Mouse (Mus musculus): ENCODE data around the gene Arf4. TPM values are rescaled to one million over a fixed set of nuclear protein-coding genes. Genes with fewer than 3 reads are reported as not detected.
"Not testable (repeated sequence)": the region's sequence is repeated elsewhere in the genome, so short reads cannot be mapped to it uniquely, and the experiment has no call there.

Gene Arf4
- polyA plus RNA-seq, 1 experiment, result 135 TPM

- Histone ChIP-seq H3K27me3 (replicated peaks) (no peaks in the 10 kb centered on the region), H3K4me3 (replicated peaks) (no peak overlapping the region), H3K9me3 (no peaks in the 10 kb centered on the region), H3K4me1 (peaks cover 7% of the 10 kb centered on the region; the same call in 1 of the 2 replicates), H3K36me3 (replicated peaks; ENCODE audit: low read length) (peaks cover 93% of the 10 kb centered on the region)
- no peak for TF ChIP-seq GATA1 (IDR thresholded peaks at IDR 0.05; ENCODE audit: borderline replicate concordance, low read length)
- no peak for TF ChIP-seq FLI1 (IDR thresholded peaks at IDR 0.05; ENCODE audit: low read length)
These were observed 20.3 kb downstream of the Arf4 start for GRCm38 (mm10) chr14:26658178-26658577.

- Histone ChIP-seq H3K4me1 (peaks cover 10% of the 10 kb centered on the region; the same call in 1 of the 2 replicates), H3K36me3 (replicated peaks; ENCODE audit: low read length) (peaks cover 93% of the 10 kb centered on the region), H3K27me3 (replicated peaks) (no peaks in the 10 kb centered on the region), H3K4me3 (replicated peaks) (no peak overlapping the region), H3K9me3 (no peaks in the 10 kb centered on the region)
- no peak for TF ChIP-seq GATA1 (IDR thresholded peaks at IDR 0.05; ENCODE audit: borderline replicate concordance, low read length)
- no peak for TF ChIP-seq FLI1 (IDR thresholded peaks at IDR 0.05; ENCODE audit: low read length)
These were observed 22.4 kb downstream of the Arf4 start for GRCm38 (mm10) chr14:26660233-26660632.

GRCm38 (mm10) chr14:26662016-26662415 is 24.1 kb downstream of the Arf4 start:
- peaks cover 90% of the 10 kb centered on the region for H3K36me3 ChIP-seq (replicated peaks; ENCODE audit: low read length)
- H3K27me3 ChIP-seq (replicated peaks), result no peaks in the 10 kb centered on the region
- no peaks in the 10 kb centered on the region for H3K9me3 ChIP-seq
- peaks cover 25% of the 10 kb centered on the region for H3K4me1 ChIP-seq
- TF ChIP-seq FLI1 (IDR thresholded peaks at IDR 0.05; ENCODE audit: low read length), result no peak
- H3K4me3 ChIP-seq (replicated peaks), result no peak overlapping the region

GRCm38 (mm10) chr14:26662488-26662887 is 24.6 kb downstream of the Arf4 start:
- TF ChIP-seq GATA1 (IDR thresholded peaks at IDR 0.05; ENCODE audit: borderline replicate concordance, low read length), result no peak
- TF ChIP-seq FLI1 (IDR thresholded peaks at IDR 0.05; ENCODE audit: low read length), result no peak
- Histone ChIP-seq H3K27me3 (replicated peaks) (no peaks in the 10 kb centered on the region), H3K36me3 (replicated peaks; ENCODE audit: low read length) (peaks cover 86% of the 10 kb centered on the region), H3K9me3 (no peaks in the 10 kb centered on the region), H3K4me1 (peaks cover 27% of the 10 kb centered on the region), H3K4me3 (replicated peaks) (no peak overlapping the region)

- peaks cover 27% of the 10 kb centered on the region for H3K4me1 ChIP-seq
- peaks cover 73% of the 10 kb centered on the region for H3K36me3 ChIP-seq (replicated peaks; ENCODE audit: low read length)
- H3K9me3 ChIP-seq, result no peaks in the 10 kb centered on the region
- no peak overlapping the region for H3K4me3 ChIP-seq (replicated peaks)
- H3K27me3 ChIP-seq (replicated peaks), result no peaks in the 10 kb centered on the region
- TF ChIP-seq FLI1 (IDR thresholded peaks at IDR 0.05; ENCODE audit: low read length) (no peak), GATA1 (IDR thresholded peaks at IDR 0.05; ENCODE audit: borderline replicate concordance, low read length) (no peak)
These were observed 26.0 kb downstream of the Arf4 start for GRCm38 (mm10) chr14:26663851-26664250.

GRCm38 (mm10) chr14:26667991-26668370 is 30.1 kb downstream of the Arf4 start:
- Histone ChIP-seq H3K27me3 (replicated peaks) (no peaks in the 10 kb centered on the region), H3K36me3 (replicated peaks; ENCODE audit: low read length) (peaks cover 38% of the 10 kb centered on the region), H3K4me3 (replicated peaks) (peak overlapping the region; percentile 100), H3K9me3 (no peaks in the 10 kb centered on the region), H3K4me1 (peaks cover 46% of the 10 kb centered on the region)
- TF ChIP-seq FLI1 (IDR thresholded peaks at IDR 0.05; ENCODE audit: low read length), result no peak
- TF ChIP-seq GATA1 (IDR thresholded peaks at IDR 0.05; ENCODE audit: borderline replicate concordance, low read length), result no peak

GRCm38 (mm10) chr14:26668371-26669291 is 30.8 kb downstream of the Arf4 start:
- TF ChIP-seq FLI1 (IDR thresholded peaks at IDR 0.05; ENCODE audit: low read length) (no peak), GATA1 (IDR thresholded peaks at IDR 0.05; ENCODE audit: borderline replicate concordance, low read length) (no peak)
- Histone ChIP-seq H3K36me3 (replicated peaks; ENCODE audit: low read length) (peaks cover 31% of the 10 kb centered on the region), H3K27me3 (replicated peaks) (no peaks in the 10 kb centered on the region), H3K9me3 (no peaks in the 10 kb centered on the region), H3K4me3 (replicated peaks) (peak overlapping the region; percentile 100), H3K4me1 (peaks cover 46% of the 10 kb centered on the region)

- TF ChIP-seq FLI1 (IDR thresholded peaks at IDR 0.05; ENCODE audit: low read length) (peak; percentile 95), GATA1 (IDR thresholded peaks at IDR 0.05; ENCODE audit: borderline replicate concordance, low read length) (no peak)
- no peaks in the 10 kb centered on the region for H3K27me3 ChIP-seq (replicated peaks)
These were observed 31.6 kb downstream of the Arf4 start, which contains the start of gene Pde12 for GRCm38 (mm10) chr14:26669292-26670073. Gene Pde12 (minus strand): TSS chr14:26669883.

GRCm38 (mm10) chr14:26670964-26671363 is 33.1 kb downstream of the Arf4 start:
- no peak for TF ChIP-seq FLI1 (IDR thresholded peaks at IDR 0.05; ENCODE audit: low read length)
- TF ChIP-seq GATA1 (IDR thresholded peaks at IDR 0.05; ENCODE audit: borderline replicate concordance, low read length), result no peak
- H3K36me3 ChIP-seq (replicated peaks; ENCODE audit: low read length), result peaks cover 8% of the 10 kb centered on the region
- H3K4me1 ChIP-seq, result peaks cover 51% of the 10 kb centered on the region
- no peaks in the 10 kb centered on the region for H3K9me3 ChIP-seq
- H3K27me3 ChIP-seq (replicated peaks), result no peaks in the 10 kb centered on the region
- peak overlapping the region; percentile 100 for H3K4me3 ChIP-seq (replicated peaks)

More at GRCm38 (mm10) chr14:26669292-26670073, 31.6 kb downstream of the Arf4 start, which contains the start of gene Pde12:
- Histone ChIP-seq H3K36me3 (replicated peaks; ENCODE audit: low read length) (peaks cover 23% of the 10 kb centered on the region), H3K9me3 (no peaks in the 10 kb centered on the region), H3K4me3 (replicated peaks) (peak within 1 kb of the TSS; percentile 100), H3K4me1 (peaks cover 49% of the 10 kb centered on the region)

- H3K27me3 ChIP-seq (replicated peaks); H3K36me3 ChIP-seq (replicated peaks; ENCODE audit: low read length); H3K9me3 ChIP-seq: not testable (repeated sequence)
- peaks cover 46% of the 10 kb centered on the region for H3K4me1 ChIP-seq
- peak overlapping the region; percentile 70 for H3K4me3 ChIP-seq (replicated peaks)
These were observed 34.2 kb downstream of the Arf4 start for GRCm38 (mm10) chr14:26671870-26672615.

- not testable (repeated sequence) for H3K9me3 ChIP-seq; H3K36me3 ChIP-seq (replicated peaks; ENCODE audit: low read length); H3K4me3 ChIP-seq (replicated peaks); H3K27me3 ChIP-seq (replicated peaks)
- peaks cover 43% of the 10 kb centered on the region for H3K4me1 ChIP-seq
These were observed 36.7 kb downstream of the Arf4 start for GRCm38 (mm10) chr14:26674476-26675169.

Measured in megakaryocyte, embryonic 14.5 days (primary cell).